Mouse (Mus musculus): Measurements from ENCODE around the gene Rgsl1. TPM values are rescaled to one million over a fixed set of nuclear protein-coding genes. Genes with fewer than 3 reads are reported as not detected.

Rgsl1 gene
- polyA plus RNA-seq, 1 experiment from 2014 or later, result 0.08 TPM

GRCm38 (mm10) chr1:153737101-153738085 is 106.5 kb downstream of the Rgsl1 start:
- WGBS, result 27% methylated on average over 9 of the region's 9 CpGs
- peak; percentile 35; the same call in 1 of the 2 replicates for ATAC-seq
- Histone ChIP-seq H3K4me1 (replicated peaks) (peaks cover 68% of the 10 kb centered on the region), H3K27me3 (peaks cover 29% of the 10 kb centered on the region), H3K9me3 (no peaks in the 10 kb centered on the region), H3K36me3 (no peaks in the 10 kb centered on the region), H3K9ac (replicated peaks) (no peak overlapping the region), H3K4me3 (replicated peaks) (no peak overlapping the region), H3K27ac (peak overlapping the region; percentile 65), H3K4me2 (replicated peaks) (0 out of 2 replicates have a peak overlapping the region, but pooled peaks have one; percentile 13)

- no peak for ATAC-seq
- Histone ChIP-seq H3K27ac (no peak overlapping the region), H3K36me3 (no peaks in the 10 kb centered on the region), H3K9ac (replicated peaks) (no peak overlapping the region), H3K9me3 (no peaks in the 10 kb centered on the region), H3K4me1 (replicated peaks) (peaks cover 63% of the 10 kb centered on the region), H3K27me3 (peaks cover 29% of the 10 kb centered on the region), H3K4me3 (replicated peaks) (no peak overlapping the region), H3K4me2 (replicated peaks) (no peak overlapping the region)
- 79% methylated on average over 6 of the region's 6 CpGs for WGBS
These were observed 107.8 kb downstream of the Rgsl1 start for GRCm38 (mm10) chr1:153736096-153736495.

DNA sequence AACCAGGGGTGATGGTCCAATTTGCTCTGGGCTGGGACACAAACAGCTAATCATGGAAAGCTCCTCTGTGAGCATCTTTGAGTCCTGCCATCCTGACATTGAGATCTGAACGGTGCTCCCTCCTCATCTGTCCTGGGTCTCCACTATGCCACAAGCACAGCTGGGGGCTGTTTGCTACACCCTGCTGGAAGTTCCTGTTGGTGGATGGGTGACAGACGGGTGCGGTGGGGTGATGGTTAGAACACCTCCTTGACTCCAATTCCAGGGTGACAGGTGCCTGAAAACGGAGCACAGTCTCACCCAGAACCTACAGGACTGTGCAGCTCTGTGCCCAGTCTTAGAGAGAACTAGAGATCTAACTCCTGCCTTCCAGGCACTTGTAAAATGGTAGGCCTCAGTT is 109.1 kb downstream of the Rgsl1 start:
- H3K9me3 ChIP-seq, result no peaks in the 10 kb centered on the region
- whole genome bisulfite sequencing, result 87% methylated on average over 4 of the region's 4 CpGs
- H3K36me3 ChIP-seq, result no peaks in the 10 kb centered on the region
- peaks cover 29% of the 10 kb centered on the region for H3K27me3 ChIP-seq
- ATAC-seq, result no peak
- H3K4me3 ChIP-seq (replicated peaks), result no peak overlapping the region
- peaks cover 61% of the 10 kb centered on the region for H3K4me1 ChIP-seq (replicated peaks)
- no peak overlapping the region for H3K27ac ChIP-seq
- H3K4me2 ChIP-seq (replicated peaks), result no peak overlapping the region
- no peak overlapping the region for H3K9ac ChIP-seq (replicated peaks)

DNA sequence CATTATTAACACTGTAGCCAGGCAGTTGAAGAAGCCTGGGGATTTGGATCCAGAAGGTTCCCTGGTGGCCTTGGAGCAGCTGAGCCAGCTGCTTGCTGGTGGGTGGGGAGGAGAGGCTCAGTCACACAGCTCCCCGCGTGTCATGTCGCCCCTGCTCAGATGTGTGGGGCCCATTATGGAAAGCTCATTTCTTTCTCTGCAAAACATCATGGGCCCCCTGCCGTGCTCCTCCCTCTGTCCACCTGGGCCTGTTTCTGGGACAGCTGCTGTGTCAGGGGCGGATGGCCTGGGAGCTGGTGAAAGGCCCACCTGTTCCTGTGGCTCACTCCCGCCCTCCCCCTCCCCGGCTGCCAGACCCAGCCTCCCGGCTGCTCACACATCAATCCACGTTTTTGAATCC is 110.8 kb downstream of the Rgsl1 start:
- Histone ChIP-seq H3K36me3 (no peaks in the 10 kb centered on the region), H3K4me2 (replicated peaks) (no peak overlapping the region), H3K4me3 (replicated peaks) (no peak overlapping the region), H3K9ac (replicated peaks) (no peak overlapping the region), H3K4me1 (replicated peaks) (peaks cover 52% of the 10 kb centered on the region), H3K27ac (no peak overlapping the region), H3K9me3 (no peaks in the 10 kb centered on the region), H3K27me3 (peaks cover 16% of the 10 kb centered on the region)
- peak; percentile 35; the same call in 1 of the 2 replicates for ATAC-seq
- 33% methylated on average over 9 of the region's 9 CpGs for WGBS

DNA sequence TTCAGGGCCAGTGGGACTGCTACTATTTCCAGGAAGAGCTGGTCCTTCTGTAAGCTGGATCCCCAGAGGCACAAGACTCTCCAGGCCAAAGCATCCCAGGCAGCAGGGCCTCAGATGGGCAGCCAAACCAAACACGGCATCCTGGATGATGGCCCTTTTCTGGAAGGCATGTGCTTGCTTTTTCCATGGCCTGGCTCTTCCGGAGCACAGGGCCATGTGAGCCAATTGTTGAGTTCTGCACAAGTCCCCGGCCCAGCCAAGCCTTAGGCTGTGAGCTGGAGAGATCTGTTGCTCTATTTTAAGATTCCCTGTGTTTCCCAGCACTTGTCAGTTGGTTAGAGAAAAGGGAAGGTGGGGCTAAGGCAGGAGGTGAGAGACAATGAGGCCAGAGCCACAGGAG is 113.3 kb downstream of the Rgsl1 start:
- H3K36me3 ChIP-seq, result no peaks in the 10 kb centered on the region
- no peak overlapping the region for H3K4me3 ChIP-seq (replicated peaks)
- H3K4me1 ChIP-seq (replicated peaks), result peaks cover 28% of the 10 kb centered on the region
- H3K9me3 ChIP-seq, result no peaks in the 10 kb centered on the region
- no peak overlapping the region for H3K27ac ChIP-seq
- no peak for ATAC-seq
- H3K27me3 ChIP-seq, result peaks cover 12% of the 10 kb centered on the region
- H3K4me2 ChIP-seq (replicated peaks), result no peak overlapping the region
- 73% methylated on average over 3 of the region's 3 CpGs for WGBS
- H3K9ac ChIP-seq (replicated peaks), result no peak overlapping the region

DNA sequence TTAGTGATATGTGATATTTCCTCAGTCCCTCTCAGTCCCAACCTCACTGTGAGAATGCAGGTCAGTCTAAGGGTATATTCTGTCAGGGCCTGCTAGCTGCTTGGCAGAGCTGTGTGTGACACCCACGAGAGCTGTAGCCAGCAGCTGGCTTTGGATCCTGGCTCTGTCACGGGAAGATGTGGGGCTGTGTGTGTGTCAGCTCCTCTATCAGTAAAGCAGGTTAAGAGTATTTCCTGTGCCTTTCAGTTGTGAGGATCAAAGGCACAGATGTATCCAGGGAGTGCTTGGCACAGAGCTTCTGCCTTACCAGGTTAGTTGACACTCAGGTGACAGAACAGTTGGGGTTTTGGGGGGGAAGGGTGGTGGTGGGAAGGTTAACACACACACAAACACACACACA is 114.1 kb downstream of the Rgsl1 start:
- H3K27me3 ChIP-seq, result peaks cover 4% of the 10 kb centered on the region; the same call in 1 of the 2 replicates
- H3K36me3 ChIP-seq, result no peaks in the 10 kb centered on the region
- H3K4me3 ChIP-seq (replicated peaks), result no peak overlapping the region
- ATAC-seq, result no peak
- peaks cover 26% of the 10 kb centered on the region for H3K4me1 ChIP-seq (replicated peaks)
- H3K27ac ChIP-seq, result no peak overlapping the region
- H3K9ac ChIP-seq (replicated peaks), result no peak overlapping the region
- no peak overlapping the region for H3K4me2 ChIP-seq (replicated peaks)
- 73% methylated on average over 2 of the region's 2 CpGs for WGBS
- H3K9me3 ChIP-seq, result no peaks in the 10 kb centered on the region

Other genes with a start within 250 kb of the Rgsl1 start
- gene Rgs8, start 191.1 kb downstream of the Rgsl1 start, polyA plus RNA-seq (2015; fragmentation: Nextera tagmentation; extraction: Ambion mirVana), result 32.4 and 33.6 TPM in 2 replicates
- gene Rgs16, start 103.8 kb downstream of the Rgsl1 start, polyA plus RNA-seq (2015; fragmentation: Nextera tagmentation; extraction: Ambion mirVana), result 34.5 and 34.6 TPM in 2 replicates
- gene Rnasel, start 94.7 kb downstream of the Rgsl1 start, polyA plus RNA-seq (2015; fragmentation: Nextera tagmentation; extraction: Ambion mirVana), result 57.3 and 62.8 TPM in 2 replicates
- 1.1 and 1.4 TPM in 2 replicates for gene Teddm1b, start 30.2 kb upstream of the Rgsl1 start, polyA plus RNA-seq (2015; fragmentation: Nextera tagmentation; extraction: Ambion mirVana)
- gene Teddm1a, start 47.6 kb upstream of the Rgsl1 start, polyA plus RNA-seq (2015; fragmentation: Nextera tagmentation; extraction: Ambion mirVana), result not detected in 2 replicates
- gene Glul, start 55.8 kb upstream of the Rgsl1 start, polyA plus RNA-seq (2015; fragmentation: Nextera tagmentation; extraction: Ambion mirVana), result 131 and 132 TPM in 2 replicates
- 1.1 and 1.2 TPM in 2 replicates for gene Teddm2, start 56.1 kb upstream of the Rgsl1 start, polyA plus RNA-seq (2015; fragmentation: Nextera tagmentation; extraction: Ambion mirVana)